Mouse (Mus musculus) G1E (cell line): ENCODE measurements around the gene Sap18b. TPM values are rescaled to one million over a fixed set of nuclear protein-coding genes. Genes with fewer than 3 reads are reported as not detected.

Source experiments
- ATAC-seq: 2 replicates; pipeline ENCODE4 v1.8.0; 2016; ENCODE audit warnings: mild to moderate bottlenecking; ENCODE audit not compliant: insufficient number of reproducible peaks, poor library complexity, low FRiP score, severe bottlenecking; ENCODE audit errors: extremely low read depth
- DNase-seq: peaks from one replicate; pipeline ENCODE4 v3.0.0; 2012; ENCODE audit warnings: low spot score
- H3K27me3 ChIP-seq: 2 replicates; pipeline ENCODE4 v1.6.1; 2012; ENCODE audit warnings: mild to moderate bottlenecking, low read length, inconsistent platforms; ENCODE audit not compliant: insufficient read depth
- H3K36me3 ChIP-seq: replicated peaks from 2 replicates; pipeline ENCODE3; 2012; ENCODE audit warnings: mild to moderate bottlenecking, inconsistent platforms
- H3K4me1 ChIP-seq: 2 replicates; pipeline ENCODE4 v1.6.1; 2012; ENCODE audit warnings: low read depth, low read length, inconsistent platforms, mixed read lengths; ENCODE audit not compliant: insufficient read depth
- H3K4me3 ChIP-seq: 2 replicates; pipeline ENCODE4 v1.5.1; 2012; ENCODE audit warnings: low read depth, mild to moderate bottlenecking, inconsistent platforms, low read length, moderate library complexity, mixed read lengths
- H3K9me3 ChIP-seq: replicated peaks from 2 replicates; pipeline ENCODE4 v1.6.1; 2012; ENCODE audit warnings: inconsistent platforms
- CTCF ChIP-seq: IDR thresholded peaks from 2 replicates; pipeline ENCODE4 v1.5.1; 2012; ENCODE audit warnings: low read depth, low read length, inconsistent platforms, mixed read lengths
- GATA1 ChIP-seq: IDR thresholded peaks from 2 replicates; pipeline ENCODE4 v1.6.1; 2012; ENCODE audit warnings: borderline replicate concordance, low read length, inconsistent platforms, mixed read lengths
- GATA2 ChIP-seq: IDR thresholded peaks from 2 replicates; pipeline ENCODE4 v1.6.1; 2012; ENCODE audit warnings: low read depth, low read length, inconsistent platforms, borderline replicate concordance
- POLR2AphosphoS5 ChIP-seq: IDR thresholded peaks from 2 replicates; pipeline ENCODE4 v1.6.1; 2012; ENCODE audit warnings: low read depth, low read length, inconsistent platforms; ENCODE audit not compliant: insufficient replicate concordance
- TAL1 ChIP-seq: conservative IDR thresholded peaks from 2 replicates; pipeline ENCODE4 v1.6.1; 2012; ENCODE audit warnings: low read depth, low read length, inconsistent platforms, mixed read lengths
- polyA plus RNA-seq: library from polyadenylated mRNA; stranded (reverse); fragments of >175 nt; gene quantifications from 2 replicates; pipeline ENCODE4 v1.2.3, GENCODE M21; 2012
- total RNA-seq, 2 experiments: library from RNA; stranded (forward) in 1 of 2; stranded (reverse) in 1 of 2; fragments of 200-1000 nt in 1 of 2; fragments of >200 nt in 1 of 2; fragmentation: Nextera tagmentation in 1 of 2; gene quantifications; 2 replicates each; pipeline ENCODE4 v1.2.3; 2014 to 2017

The Sap18b gene
- total and polyA plus RNA-seq, 3 experiments = 88.3 to 502 (median 139) TPM

DNA sequence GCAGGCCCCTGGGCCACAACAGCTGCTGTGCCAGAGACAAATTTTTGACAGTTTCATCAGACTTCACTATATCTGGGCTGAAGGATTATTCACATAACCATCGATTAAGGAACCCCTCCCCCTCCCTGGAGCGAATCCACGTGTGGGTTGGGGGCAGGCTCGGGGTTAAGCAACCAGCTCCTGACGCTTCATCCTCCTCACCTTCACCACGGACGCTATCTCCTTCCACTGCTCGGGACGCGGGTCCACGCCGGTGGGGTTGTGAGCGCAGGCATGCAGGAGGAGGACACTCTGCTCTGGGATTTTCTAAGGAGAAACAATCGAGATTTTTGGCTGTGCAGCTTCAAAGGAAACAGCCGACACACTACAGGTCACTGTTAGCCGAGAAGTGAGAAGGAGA is 46.5 kb downstream of the Sap18b start:
- no peak for DNase-seq
- H3K4me1 ChIP-seq = no peaks in the 10 kb centered on the region
- H3K9me3 ChIP-seq = 0 out of 2 replicates have a peak, but pooled peaks cover 2% of the 10 kb centered on the region
- peaks cover 97% of the 10 kb centered on the region for H3K36me3 ChIP-seq
- H3K27me3 ChIP-seq = no peaks in the 10 kb centered on the region
- no peak overlapping the region for H3K4me3 ChIP-seq
- TF ChIP-seq GATA1 (no peak), POLR2AphosphoS5 (no peak), TAL1 (no peak), GATA2 (no peak), CTCF (no peak)
- no peak for ATAC-seq

- H3K27me3 ChIP-seq = no peaks in the 10 kb centered on the region
- peaks cover 87% of the 10 kb centered on the region for H3K36me3 ChIP-seq
- H3K4me1 ChIP-seq = peaks cover 17% of the 10 kb centered on the region
- no peak overlapping the region for H3K4me3 ChIP-seq
- H3K9me3 ChIP-seq = 0 out of 2 replicates have a peak, but pooled peaks cover 2% of the 10 kb centered on the region
- TF ChIP-seq GATA2 = no peak
- TF ChIP-seq TAL1 = no peak
- no peak for TF ChIP-seq CTCF
- no peak for TF ChIP-seq GATA1
- no peak for TF ChIP-seq POLR2AphosphoS5
- DNase-seq (no peak), ATAC-seq (no peak)
Measured at GRCm38 (mm10) chr8:95875270-95875669, 50.1 kb downstream of the Sap18b start.

Other genes with a start within 250 kb of the Sap18b start
- not detected in 2 replicates for gene Prss54, start 249.0 kb upstream of the Sap18b start, total RNA-seq (2014; fragmentation: Nextera tagmentation)
- gene Prss54, start 249.0 kb upstream of the Sap18b start, total RNA-seq (2017) = 0.22 TPM in 1 of 2 replicates, not detected in the other
- gene Prss54, start 249.0 kb upstream of the Sap18b start, polyA plus RNA-seq = not detected in 2 replicates
- gene Gins3, start 191.9 kb upstream of the Sap18b start, total RNA-seq (2014; fragmentation: Nextera tagmentation) = 30.8 and 32.5 TPM in 2 replicates
- 32.6 and 32.9 TPM in 2 replicates for gene Gins3, start 191.9 kb upstream of the Sap18b start, total RNA-seq (2017)
- 9.2 and 9.5 TPM in 2 replicates for gene Gins3, start 191.9 kb upstream of the Sap18b start, polyA plus RNA-seq
- gene Ndrg4, start 148.4 kb upstream of the Sap18b start, total RNA-seq (2014; fragmentation: Nextera tagmentation) = not detected in 2 replicates
- gene Ndrg4, start 148.4 kb upstream of the Sap18b start, total RNA-seq (2017) = 0.23 and 0.60 TPM in 2 replicates
- gene Ndrg4, start 148.4 kb upstream of the Sap18b start, polyA plus RNA-seq = not detected in 2 replicates
- 48.5 and 68.4 TPM in 2 replicates for gene Setd6, start 109.5 kb upstream of the Sap18b start, total RNA-seq (2014; fragmentation: Nextera tagmentation)
- gene Setd6, start 109.5 kb upstream of the Sap18b start, total RNA-seq (2017) = 42.2 and 48.3 TPM in 2 replicates
- 14.9 and 19.0 TPM in 2 replicates for gene Setd6, start 109.5 kb upstream of the Sap18b start, polyA plus RNA-seq
- gene Cnot1, start 17.9 kb upstream of the Sap18b start, total RNA-seq (2014; fragmentation: Nextera tagmentation) = 730 and 814 TPM in 2 replicates
- gene Cnot1, start 17.9 kb upstream of the Sap18b start, total RNA-seq (2017) = 190 and 194 TPM in 2 replicates
- gene Cnot1, start 17.9 kb upstream of the Sap18b start, polyA plus RNA-seq = 69.5 and 85.5 TPM in 2 replicates
- gene Slc38a7, start 28.2 kb downstream of the Sap18b start, total RNA-seq (2014; fragmentation: Nextera tagmentation) = 24.6 and 26.4 TPM in 2 replicates
- 13.3 and 13.8 TPM in 2 replicates for gene Slc38a7, start 28.2 kb downstream of the Sap18b start, total RNA-seq (2017)
- gene Slc38a7, start 28.2 kb downstream of the Sap18b start, polyA plus RNA-seq = 14.3 and 16.1 TPM in 2 replicates
- 245 and 260 TPM in 2 replicates for gene Got2, start 63.2 kb downstream of the Sap18b start, total RNA-seq (2014; fragmentation: Nextera tagmentation)
- 120 and 125 TPM in 2 replicates for gene Got2, start 63.2 kb downstream of the Sap18b start, total RNA-seq (2017)
- 69.0 and 82.5 TPM in 2 replicates for gene Got2, start 63.2 kb downstream of the Sap18b start, polyA plus RNA-seq